Mouse (Mus musculus): ENCODE data around the gene Vat1l. TPM values are rescaled to one million over a fixed set of nuclear protein-coding genes. Genes with fewer than 3 reads are reported as not detected.

The Vat1l gene
- total RNA-seq, 2 experiments from 2014 or later, result 0.17 to 0.48 TPM

GRCm38 (mm10) chr8:114294889-114295748 lies 89.7 kb downstream of the Vat1l start:
- intact Hi-C loops (cut with DNase I), result no loop called here
- peak in 1 of 2 experiments; percentile 1 for DNase-seq

GRCm38 (mm10) chr8:114295749-114296067 lies 90.3 kb downstream of the Vat1l start:
- no peak for DNase-seq
- intact Hi-C loops (cut with DNase I), result no loop called here

- intact Hi-C loops (cut with DNase I), result no loop called here
- DNase-seq, result no peak
These were observed 92.8 kb downstream of the Vat1l start for GRCm38 (mm10) chr8:114298253-114298652.

- DNase-seq, result no peak
These were observed 94.7 kb downstream of the Vat1l start for GRCm38 (mm10) chr8:114300072-114300471.

GRCm38 (mm10) chr8:114306296-114306695 lies 100.9 kb downstream of the Vat1l start:
- no peak for DNase-seq
- intact Hi-C loops (cut with DNase I), result no loop called here

More at GRCm38 (mm10) chr8:114300072-114300471, 94.7 kb downstream of the Vat1l start:
- intact Hi-C loops (cut with DNase I), result no loop called here

- no peak for DNase-seq
- intact Hi-C loops (cut with DNase I), result no loop called here
These were observed 109.4 kb downstream of the Vat1l start for GRCm38 (mm10) chr8:114314669-114315325.

GRCm38 (mm10) chr8:114318161-114318560 lies 112.7 kb downstream of the Vat1l start:
- intact Hi-C loops (cut with DNase I), result no loop called here
- no peak for DNase-seq

GRCm38 (mm10) chr8:114322096-114322495 lies 116.7 kb downstream of the Vat1l start:
- DNase-seq, result no peak
- intact Hi-C loops (cut with DNase I), result no loop called here

GRCm38 (mm10) chr8:114331928-114332327 lies 126.5 kb downstream of the Vat1l start:
- intact Hi-C loops (cut with DNase I), result no loop called here
- DNase-seq, result no peak

- no peak for DNase-seq
- intact Hi-C loops (cut with DNase I), result no loop called here
These were observed 127.5 kb downstream of the Vat1l start for GRCm38 (mm10) chr8:114332949-114333348.

GRCm38 (mm10) chr8:114335721-114336120 lies 130.3 kb downstream of the Vat1l start:
- DNase-seq, result no peak
- intact Hi-C loops (cut with DNase I), result no loop called here

- DNase-seq, result no peak
These were observed 136.9 kb downstream of the Vat1l start for GRCm38 (mm10) chr8:114342276-114342675.

GRCm38 (mm10) chr8:114344789-114345188 lies 139.4 kb downstream of the Vat1l start:
- no peak for DNase-seq
- intact Hi-C loops (cut with DNase I), result no loop called here

More at GRCm38 (mm10) chr8:114342276-114342675, 136.9 kb downstream of the Vat1l start:
- intact Hi-C loops (cut with DNase I), result no loop called here

GRCm38 (mm10) chr8:114346045-114346444 lies 140.6 kb downstream of the Vat1l start:
- no peak for DNase-seq
- intact Hi-C loops (cut with DNase I), result no loop called here

- intact Hi-C loops (cut with DNase I), result no loop called here
- DNase-seq, result no peak
These were observed 146.4 kb downstream of the Vat1l start for GRCm38 (mm10) chr8:114351643-114352427.

GRCm38 (mm10) chr8:114360506-114360905 lies 155.1 kb downstream of the Vat1l start:
- intact Hi-C loops (cut with DNase I), result no loop called here
- DNase-seq, result no peak

- intact Hi-C loops (cut with DNase I), result no loop called here
- no peak for DNase-seq
These were observed 157.8 kb downstream of the Vat1l start for GRCm38 (mm10) chr8:114363167-114363566.

- no peak for DNase-seq
- intact Hi-C loops (cut with DNase I), result no loop called here
These were observed 158.2 kb downstream of the Vat1l start for GRCm38 (mm10) chr8:114363656-114364055.

- peak; percentile 66 to 80 for DNase-seq
- intact Hi-C loops (cut with DNase I), result loop anchor here (1.0 kb wide), 2 partner anchors 288 to 708 kb away; no protein-coding TSS in a partner anchor
These were observed 163.9 kb downstream of the Vat1l start for GRCm38 (mm10) chr8:114369038-114369976.

- intact Hi-C loops (cut with DNase I), result no loop called here
- no peak for DNase-seq
These were observed 169.0 kb downstream of the Vat1l start for GRCm38 (mm10) chr8:114374390-114374789.

All from heart, postnatal 14 days (tissue).